Mouse (Mus musculus): Measurements from ENCODE around the gene Trrap. TPM values are rescaled to one million over a fixed set of nuclear protein-coding genes. Genes with fewer than 3 reads are reported as not detected.

The Trrap gene
- polyA plus RNA-seq, 1 experiment from 2014 or later: 68.8 TPM

GRCm38 (mm10) chr5:144849932-144850331, 82.4 kb downstream of the Trrap start:
- no peak overlapping the region for H3K27ac ChIP-seq (replicated peaks; ENCODE audit: low read depth, low read length)
- H3K4me1 ChIP-seq (ENCODE audit: control insufficient read depth, insufficient read depth, low read length): no peaks in the 10 kb centered on the region
- no peak overlapping the region for H3K9ac ChIP-seq (ENCODE audit: low read depth, low read length)
- no peak overlapping the region for H3K4me2 ChIP-seq (ENCODE audit: low read depth, low read length)
- H3K4me3 ChIP-seq (ENCODE audit: low read depth, low read length): no peak overlapping the region
- H3K9me3 ChIP-seq (ENCODE audit: control insufficient read depth, low read length): no peaks in the 10 kb centered on the region
- H3K36me3 ChIP-seq (ENCODE audit: control insufficient read depth, insufficient read depth, low read length): peaks cover 100% of the 10 kb centered on the region
- no peaks in the 10 kb centered on the region for H3K27me3 ChIP-seq (replicated peaks; ENCODE audit: control insufficient read depth, insufficient read depth, low read length)
- no peak for DNase-seq (ENCODE audit: low spot score)
- 90% methylated on average over 10 of the region's 10 CpGs for WGBS
- ATAC-seq (ENCODE audit: low read depth): no peak

GRCm38 (mm10) chr5:144851820-144852219, 84.3 kb downstream of the Trrap start:
- no peak overlapping the region for H3K4me2 ChIP-seq (ENCODE audit: low read depth, low read length)
- ATAC-seq (ENCODE audit: low read depth): no peak
- H3K27ac ChIP-seq (replicated peaks; ENCODE audit: low read depth, low read length): no peak overlapping the region
- WGBS: 95% methylated on average over 3 of the region's 3 CpGs
- no peaks in the 10 kb centered on the region for H3K4me1 ChIP-seq (ENCODE audit: control insufficient read depth, insufficient read depth, low read length)
- no peak overlapping the region for H3K9ac ChIP-seq (ENCODE audit: low read depth, low read length)
- no peaks in the 10 kb centered on the region for H3K9me3 ChIP-seq (ENCODE audit: control insufficient read depth, low read length)
- H3K27me3 ChIP-seq (replicated peaks; ENCODE audit: control insufficient read depth, insufficient read depth, low read length): no peaks in the 10 kb centered on the region
- H3K36me3 ChIP-seq (ENCODE audit: control insufficient read depth, insufficient read depth, low read length): peaks cover 100% of the 10 kb centered on the region
- no peak for DNase-seq (ENCODE audit: low spot score)
- no peak overlapping the region for H3K4me3 ChIP-seq (ENCODE audit: low read depth, low read length)

GRCm38 (mm10) chr5:144853931-144854330, 86.4 kb downstream of the Trrap start:
- Histone ChIP-seq H3K27me3 (replicated peaks; ENCODE audit: control insufficient read depth, insufficient read depth, low read length) (no peaks in the 10 kb centered on the region), H3K9me3 (ENCODE audit: control insufficient read depth, low read length) (no peaks in the 10 kb centered on the region), H3K36me3 (ENCODE audit: control insufficient read depth, insufficient read depth, low read length) (peaks cover 99% of the 10 kb centered on the region), H3K4me2 (ENCODE audit: low read depth, low read length) (no peak overlapping the region), H3K27ac (replicated peaks; ENCODE audit: low read depth, low read length) (no peak overlapping the region), H3K4me3 (ENCODE audit: low read depth, low read length) (no peak overlapping the region), H3K9ac (ENCODE audit: low read depth, low read length) (no peak overlapping the region), H3K4me1 (ENCODE audit: control insufficient read depth, insufficient read depth, low read length) (no peaks in the 10 kb centered on the region)
- 78% methylated on average over 5 of the region's 5 CpGs for WGBS
- no peak for DNase-seq (ENCODE audit: low spot score)
- no peak for ATAC-seq (ENCODE audit: low read depth)

- Histone ChIP-seq H3K4me2 (ENCODE audit: low read depth, low read length) (no peak overlapping the region), H3K27ac (replicated peaks; ENCODE audit: low read depth, low read length) (no peak overlapping the region), H3K27me3 (replicated peaks; ENCODE audit: control insufficient read depth, insufficient read depth, low read length) (no peaks in the 10 kb centered on the region), H3K36me3 (ENCODE audit: control insufficient read depth, insufficient read depth, low read length) (peaks cover 98% of the 10 kb centered on the region), H3K4me3 (ENCODE audit: low read depth, low read length) (no peak overlapping the region), H3K9me3 (ENCODE audit: control insufficient read depth, low read length) (peaks cover 3% of the 10 kb centered on the region), H3K4me1 (ENCODE audit: control insufficient read depth, insufficient read depth, low read length) (no peaks in the 10 kb centered on the region), H3K9ac (ENCODE audit: low read depth, low read length) (no peak overlapping the region)
- WGBS: 77% methylated on average over 6 of the region's 6 CpGs
- DNase-seq (ENCODE audit: low spot score) (no peak), ATAC-seq (ENCODE audit: low read depth) (no peak)
Measured at GRCm38 (mm10) chr5:144855936-144856335, 88.4 kb downstream of the Trrap start.

- Histone ChIP-seq H3K4me2 (ENCODE audit: low read depth, low read length) (no peak overlapping the region), H3K9me3 (ENCODE audit: control insufficient read depth, low read length) (peaks cover 8% of the 10 kb centered on the region), H3K4me3 (ENCODE audit: low read depth, low read length) (no peak overlapping the region), H3K27me3 (replicated peaks; ENCODE audit: control insufficient read depth, insufficient read depth, low read length) (no peaks in the 10 kb centered on the region), H3K36me3 (ENCODE audit: control insufficient read depth, insufficient read depth, low read length) (peaks cover 77% of the 10 kb centered on the region), H3K27ac (replicated peaks; ENCODE audit: low read depth, low read length) (no peak overlapping the region), H3K4me1 (ENCODE audit: control insufficient read depth, insufficient read depth, low read length) (no peaks in the 10 kb centered on the region), H3K9ac (ENCODE audit: low read depth, low read length) (no peak overlapping the region)
- 92% methylated on average over 15 of the region's 15 CpGs for WGBS
- no peak for ATAC-seq (ENCODE audit: low read depth)
- DNase-seq (ENCODE audit: low spot score): no peak
Measured at GRCm38 (mm10) chr5:144858527-144858926, 91.0 kb downstream of the Trrap start.

- ATAC-seq (ENCODE audit: low read depth): no peak
- WGBS: 97% methylated on average over 9 of the region's 9 CpGs
- Histone ChIP-seq H3K9me3 (ENCODE audit: control insufficient read depth, low read length) (peaks cover 8% of the 10 kb centered on the region), H3K27ac (replicated peaks; ENCODE audit: low read depth, low read length) (no peak overlapping the region), H3K4me3 (ENCODE audit: low read depth, low read length) (no peak overlapping the region), H3K9ac (ENCODE audit: low read depth, low read length) (no peak overlapping the region), H3K4me1 (ENCODE audit: control insufficient read depth, insufficient read depth, low read length) (no peaks in the 10 kb centered on the region), H3K36me3 (ENCODE audit: control insufficient read depth, insufficient read depth, low read length) (peaks cover 70% of the 10 kb centered on the region), H3K4me2 (ENCODE audit: low read depth, low read length) (no peak overlapping the region), H3K27me3 (replicated peaks; ENCODE audit: control insufficient read depth, insufficient read depth, low read length) (no peaks in the 10 kb centered on the region)
- no peak for DNase-seq (ENCODE audit: low spot score)
Measured at GRCm38 (mm10) chr5:144859284-144859683, 91.8 kb downstream of the Trrap start.

- H3K36me3 ChIP-seq (ENCODE audit: control insufficient read depth, insufficient read depth, low read length): peaks cover 53% of the 10 kb centered on the region
- DNase-seq (ENCODE audit: low spot score): no peak
Measured at GRCm38 (mm10) chr5:144860913-144861312, 93.4 kb downstream of the Trrap start.

GRCm38 (mm10) chr5:144866923-144867322, 99.4 kb downstream of the Trrap start:
- DNase-seq (ENCODE audit: low spot score): peak; percentile 4
- Histone ChIP-seq H3K4me2 (ENCODE audit: low read depth, low read length) (no peak overlapping the region), H3K36me3 (ENCODE audit: control insufficient read depth, insufficient read depth, low read length) (no peaks in the 10 kb centered on the region)

More at GRCm38 (mm10) chr5:144860913-144861312, 93.4 kb downstream of the Trrap start:
- WGBS: 95% methylated on average over 8 of the region's 8 CpGs
- H3K4me3 ChIP-seq (ENCODE audit: low read depth, low read length): no peak overlapping the region
- no peak overlapping the region for H3K4me2 ChIP-seq (ENCODE audit: low read depth, low read length)
- no peak for ATAC-seq (ENCODE audit: low read depth)
- no peak overlapping the region for H3K27ac ChIP-seq (replicated peaks; ENCODE audit: low read depth, low read length)
- H3K9me3 ChIP-seq (ENCODE audit: control insufficient read depth, low read length): peaks cover 8% of the 10 kb centered on the region
- no peaks in the 10 kb centered on the region for H3K4me1 ChIP-seq (ENCODE audit: control insufficient read depth, insufficient read depth, low read length)
- no peaks in the 10 kb centered on the region for H3K27me3 ChIP-seq (replicated peaks; ENCODE audit: control insufficient read depth, insufficient read depth, low read length)
- no peak overlapping the region for H3K9ac ChIP-seq (ENCODE audit: low read depth, low read length)

GRCm38 (mm10) chr5:144869466-144869865, 101.9 kb downstream of the Trrap start:
- H3K27ac ChIP-seq (replicated peaks; ENCODE audit: low read depth, low read length): no peak overlapping the region
- no peak overlapping the region for H3K9ac ChIP-seq (ENCODE audit: low read depth, low read length)
- no peak overlapping the region for H3K4me3 ChIP-seq (ENCODE audit: low read depth, low read length)
- ATAC-seq (ENCODE audit: low read depth): no peak
- WGBS: 74% methylated on average over 7 of the region's 7 CpGs
- H3K4me1 ChIP-seq (ENCODE audit: control insufficient read depth, insufficient read depth, low read length): no peaks in the 10 kb centered on the region
- no peaks in the 10 kb centered on the region for H3K27me3 ChIP-seq (replicated peaks; ENCODE audit: control insufficient read depth, insufficient read depth, low read length)
- H3K4me2 ChIP-seq (ENCODE audit: low read depth, low read length): no peak overlapping the region
- H3K9me3 ChIP-seq (ENCODE audit: control insufficient read depth, low read length): no peaks in the 10 kb centered on the region
- H3K36me3 ChIP-seq (ENCODE audit: control insufficient read depth, insufficient read depth, low read length): no peaks in the 10 kb centered on the region
- DNase-seq (ENCODE audit: low spot score): no peak

More at GRCm38 (mm10) chr5:144866923-144867322, 99.4 kb downstream of the Trrap start:
- Histone ChIP-seq H3K27me3 (replicated peaks; ENCODE audit: control insufficient read depth, insufficient read depth, low read length) (no peaks in the 10 kb centered on the region), H3K9ac (ENCODE audit: low read depth, low read length) (no peak overlapping the region), H3K9me3 (ENCODE audit: control insufficient read depth, low read length) (no peaks in the 10 kb centered on the region), H3K4me3 (ENCODE audit: low read depth, low read length) (no peak overlapping the region), H3K27ac (replicated peaks; ENCODE audit: low read depth, low read length) (no peak overlapping the region), H3K4me1 (ENCODE audit: control insufficient read depth, insufficient read depth, low read length) (no peaks in the 10 kb centered on the region)
- 0 out of 2 replicates have a peak, but pooled peaks have one; percentile 12 for ATAC-seq (ENCODE audit: low read depth)
- WGBS: 70% methylated on average over 8 of the region's 8 CpGs

All from embryonic facial prominence, embryonic 14.5 days (tissue).